Mouse (Mus musculus) stomach, embryonic 15.5 days (tissue): ENCODE results near the gene Grm7. TPM values are rescaled to one million over a fixed set of nuclear protein-coding genes. Genes with fewer than 3 reads are reported as not detected.

Experiments used
- ATAC-seq: fragments of 200-750 bp; cut with Nextera tagmentation; 2 replicates; pipeline ENCODE4 v1.8.0; 2017; ENCODE audit warnings: low read depth, moderate number of reproducible peaks, moderate TSS enrichment; ENCODE audit not compliant: insufficient read depth, low FRiP score
- H3K27ac ChIP-seq: fragments of 300-500 bp; sonication (generic); 2 replicates; pipeline ENCODE4 v1.5.1; 2015; ENCODE audit warnings: mild to moderate bottlenecking, inconsistent platforms
- H3K27me3 ChIP-seq: fragments of 300-500 bp; sonication (generic); replicated peaks from 2 replicates; pipeline ENCODE4 v1.6.1; 2015; ENCODE audit warnings: inconsistent platforms
- H3K36me3 ChIP-seq: fragments of 300-500 bp; sonication (generic); 2 replicates; pipeline ENCODE4 v1.6.1; 2015; ENCODE audit warnings: inconsistent platforms
- H3K4me1 ChIP-seq: fragments of 300-500 bp; sonication (generic); 2 replicates; pipeline ENCODE4 v1.6.1; 2015; ENCODE audit warnings: inconsistent platforms
- H3K4me2 ChIP-seq: fragments of 300-500 bp; sonication (generic); 2 replicates; pipeline ENCODE4 v1.6.1; 2015; ENCODE audit warnings: mild to moderate bottlenecking, inconsistent platforms
- H3K4me3 ChIP-seq: fragments of 300-500 bp; sonication (generic); replicated peaks from 2 replicates; pipeline ENCODE4 v1.5.1; 2015; ENCODE audit warnings: inconsistent platforms
- H3K9ac ChIP-seq: fragments of 300-500 bp; sonication (generic); 2 replicates; pipeline ENCODE4 v1.6.1; 2015; ENCODE audit warnings: inconsistent platforms
- H3K9me3 ChIP-seq: fragments of 300-500 bp; sonication (generic); 2 replicates; pipeline ENCODE4 v1.6.1; 2016; ENCODE audit warnings: inconsistent platforms
- WGBS: fragments of 180-500 bp; shearing (Covaris S2); methylation state at CpG from one replicate; pipeline ENCODE4 v1.1.7; 2015; 5-methylcytosine and 5-hydroxymethylcytosine counted together
- polyA plus RNA-seq: library from polyadenylated mRNA; unstranded; fragments of >200 nt; fragmentation: Nextera tagmentation; extraction: Ambion mirVana; gene quantifications from 2 replicates; pipeline ENCODE4 v1.2.1, GENCODE M21; 2015

Gene Grm7
- polyA plus RNA-seq, 1 experiment from 2014 or later, result 4.3 TPM

GRCm38 (mm10) chr6:110743981-110744670 lies 98.7 kb downstream of the Grm7 start:
- Histone ChIP-seq H3K9ac (no peak overlapping the region), H3K4me2 (no peak overlapping the region), H3K36me3 (no peaks in the 10 kb centered on the region), H3K27me3 (no peaks in the 10 kb centered on the region), H3K9me3 (no peaks in the 10 kb centered on the region), H3K4me1 (no peaks in the 10 kb centered on the region), H3K4me3 (no peak overlapping the region), H3K27ac (no peak overlapping the region)
- ATAC-seq, result no peak
- 29% methylated on average over 7 of the region's 7 CpGs for WGBS

DNA sequence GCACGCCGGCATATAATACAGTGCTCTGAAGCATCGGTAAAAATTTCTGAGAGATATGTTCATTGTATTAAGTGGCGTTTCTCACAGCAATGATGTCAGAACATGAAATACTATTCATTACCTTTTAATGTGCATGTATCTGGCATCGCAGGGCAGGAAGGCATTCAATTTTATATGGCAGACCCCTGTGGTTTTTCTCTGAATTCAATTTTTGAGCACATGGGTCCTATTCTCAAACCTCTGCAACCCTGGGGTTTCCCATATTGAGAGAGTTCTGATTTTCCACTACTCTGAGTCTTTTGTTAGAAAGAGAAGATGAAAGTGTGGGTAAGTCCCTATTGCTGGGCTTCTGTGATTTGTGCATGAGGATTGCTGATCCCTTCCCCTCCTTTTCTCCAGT lies 110.5 kb downstream of the Grm7 start:
- Histone ChIP-seq H3K27me3 (no peaks in the 10 kb centered on the region), H3K4me2 (no peak overlapping the region), H3K36me3 (no peaks in the 10 kb centered on the region), H3K9ac (no peak overlapping the region), H3K27ac (no peak overlapping the region), H3K4me1 (no peaks in the 10 kb centered on the region), H3K4me3 (no peak overlapping the region), H3K9me3 (no peaks in the 10 kb centered on the region)
- ATAC-seq, result no peak
- 92% methylated on average over 5 of the region's 5 CpGs for WGBS

GRCm38 (mm10) chr6:110769588-110769987 lies 124.2 kb downstream of the Grm7 start:
- Histone ChIP-seq H3K27ac (no peak overlapping the region), H3K4me3 (no peak overlapping the region), H3K4me2 (no peak overlapping the region), H3K9ac (no peak overlapping the region), H3K36me3 (no peaks in the 10 kb centered on the region), H3K9me3 (no peaks in the 10 kb centered on the region), H3K27me3 (no peaks in the 10 kb centered on the region), H3K4me1 (no peaks in the 10 kb centered on the region)
- no peak for ATAC-seq

GRCm38 (mm10) chr6:110772652-110773051 lies 127.3 kb downstream of the Grm7 start:
- Histone ChIP-seq H3K9ac (no peak overlapping the region), H3K9me3 (no peaks in the 10 kb centered on the region), H3K4me3 (no peak overlapping the region), H3K4me1 (no peaks in the 10 kb centered on the region), H3K36me3 (no peaks in the 10 kb centered on the region), H3K4me2 (no peak overlapping the region), H3K27ac (no peak overlapping the region), H3K27me3 (no peaks in the 10 kb centered on the region)
- ATAC-seq, result no peak
- WGBS, result 69% methylated on average over 1 of the region's 1 CpGs

- Histone ChIP-seq H3K36me3 (no peaks in the 10 kb centered on the region), H3K4me1 (no peaks in the 10 kb centered on the region), H3K4me3 (no peak overlapping the region), H3K27me3 (no peaks in the 10 kb centered on the region), H3K4me2 (no peak overlapping the region), H3K9ac (no peak overlapping the region), H3K27ac (no peak overlapping the region), H3K9me3 (no peaks in the 10 kb centered on the region)
- 88% methylated on average over 6 of the region's 6 CpGs for WGBS
- no peak for ATAC-seq
These were observed 130.7 kb downstream of the Grm7 start for GRCm38 (mm10) chr6:110776046-110776445.

DNA sequence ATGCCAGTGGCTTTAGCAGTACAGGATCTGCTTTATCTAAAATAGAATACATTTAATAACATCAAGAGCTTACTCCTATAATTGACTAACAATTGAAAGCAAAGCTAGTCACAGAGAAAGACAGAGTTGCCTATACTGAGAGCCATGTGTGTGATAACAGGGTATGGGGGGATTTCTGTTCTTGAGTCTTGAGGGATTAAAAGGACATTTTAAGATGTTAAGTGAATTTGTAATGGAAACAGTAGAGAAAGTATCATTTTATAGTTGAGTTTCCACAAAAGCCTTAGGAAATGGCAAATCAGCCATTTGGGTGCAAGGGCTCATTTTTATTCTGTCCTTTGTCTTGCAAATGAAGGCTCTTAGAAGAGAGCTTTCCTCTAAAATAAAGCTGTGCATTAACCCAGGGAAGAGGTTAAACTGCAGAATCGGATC lies 140.1 kb downstream of the Grm7 start:
- Histone ChIP-seq H3K4me2 (no peak overlapping the region), H3K4me1 (no peaks in the 10 kb centered on the region), H3K9ac (no peak overlapping the region), H3K27ac (no peak overlapping the region), H3K27me3 (no peaks in the 10 kb centered on the region), H3K9me3 (no peaks in the 10 kb centered on the region), H3K36me3 (no peaks in the 10 kb centered on the region), H3K4me3 (no peak overlapping the region)
- no peak for ATAC-seq
- WGBS, result 62% methylated on average over 1 of the region's 1 CpGs

GRCm38 (mm10) chr6:110792696-110793095 lies 147.3 kb downstream of the Grm7 start:
- Histone ChIP-seq H3K27me3 (no peaks in the 10 kb centered on the region), H3K36me3 (no peaks in the 10 kb centered on the region), H3K9me3 (no peaks in the 10 kb centered on the region), H3K4me3 (no peak overlapping the region), H3K4me2 (no peak overlapping the region), H3K9ac (no peak overlapping the region), H3K4me1 (no peaks in the 10 kb centered on the region), H3K27ac (no peak overlapping the region)
- WGBS, result 89% methylated on average over 2 of the region's 2 CpGs
- no peak for ATAC-seq

GRCm38 (mm10) chr6:110807481-110807880 lies 162.1 kb downstream of the Grm7 start:
- Histone ChIP-seq H3K36me3 (no peaks in the 10 kb centered on the region), H3K4me2 (no peak overlapping the region), H3K4me3 (no peak overlapping the region), H3K27me3 (no peaks in the 10 kb centered on the region), H3K27ac (no peak overlapping the region), H3K9me3 (no peaks in the 10 kb centered on the region), H3K4me1 (no peaks in the 10 kb centered on the region), H3K9ac (no peak overlapping the region)
- ATAC-seq, result no peak
- 72% methylated on average over 5 of the region's 5 CpGs for WGBS

- 65% methylated on average over 5 of the region's 5 CpGs for WGBS
- Histone ChIP-seq H3K4me1 (no peaks in the 10 kb centered on the region), H3K9me3 (no peaks in the 10 kb centered on the region), H3K4me3 (no peak overlapping the region), H3K36me3 (no peaks in the 10 kb centered on the region), H3K4me2 (no peak overlapping the region), H3K27me3 (no peaks in the 10 kb centered on the region), H3K27ac (no peak overlapping the region), H3K9ac (no peak overlapping the region)
- no peak for ATAC-seq
These were observed 166.8 kb downstream of the Grm7 start for GRCm38 (mm10) chr6:110812214-110812613.

DNA sequence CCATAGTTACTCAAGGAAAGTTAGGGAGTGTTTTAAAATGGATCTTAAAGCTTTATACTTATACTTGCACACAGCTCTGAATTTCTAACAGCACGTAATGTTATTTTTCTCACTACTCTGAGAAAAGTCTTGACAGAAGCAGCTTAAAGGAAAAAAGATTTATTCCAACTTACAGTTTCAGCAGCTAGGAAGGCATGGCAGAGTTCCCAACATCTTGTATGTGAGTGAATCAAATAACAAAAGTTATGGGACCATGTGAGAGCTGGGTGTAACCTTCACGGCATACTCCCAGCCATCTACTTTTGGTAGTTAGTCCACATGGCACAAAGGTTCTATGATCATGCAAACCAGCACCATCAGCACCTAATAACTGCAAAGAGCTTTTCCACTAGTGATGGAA lies 172.9 kb downstream of the Grm7 start:
- ATAC-seq, result no peak
- Histone ChIP-seq H3K27ac (no peak overlapping the region), H3K4me2 (no peak overlapping the region), H3K4me1 (no peaks in the 10 kb centered on the region), H3K9me3 (no peaks in the 10 kb centered on the region), H3K9ac (no peak overlapping the region), H3K36me3 (no peaks in the 10 kb centered on the region), H3K27me3 (no peaks in the 10 kb centered on the region), H3K4me3 (no peak overlapping the region)
- 60% methylated on average over 2 of the region's 2 CpGs for WGBS

GRCm38 (mm10) chr6:110868311-110868710 lies 222.9 kb downstream of the Grm7 start:
- no peaks in the 10 kb centered on the region for H3K4me1 ChIP-seq
- no peak overlapping the region for H3K9ac ChIP-seq
- H3K9me3 ChIP-seq, result no peaks in the 10 kb centered on the region
- ATAC-seq, result no peak
- H3K36me3 ChIP-seq, result no peaks in the 10 kb centered on the region
- H3K27me3 ChIP-seq, result no peaks in the 10 kb centered on the region
- no peak overlapping the region for H3K4me2 ChIP-seq
- H3K27ac ChIP-seq, result no peak overlapping the region
- H3K4me3 ChIP-seq, result no peak overlapping the region

DNA sequence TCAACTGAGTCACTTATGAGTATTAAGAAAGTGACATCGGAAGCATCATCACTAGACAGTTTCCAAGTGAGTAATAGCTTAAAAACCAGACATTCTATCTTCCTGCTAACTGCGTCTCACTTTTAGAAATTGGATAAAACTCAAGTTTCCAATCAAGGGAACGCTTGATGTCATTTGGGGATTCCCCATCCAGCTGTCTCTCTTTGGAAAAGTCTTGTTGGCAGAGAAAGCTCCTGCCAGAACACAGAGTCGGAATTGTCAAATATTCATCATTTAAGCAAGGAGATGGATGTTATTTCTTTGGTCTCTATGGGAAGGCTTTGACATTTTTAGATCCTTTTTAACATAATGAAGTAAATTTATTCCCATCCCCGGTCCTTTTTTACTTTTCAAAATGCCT lies 336.6 kb downstream of the Grm7 start:
- ATAC-seq, result no peak
- H3K9ac ChIP-seq, result no peak overlapping the region
- 67% methylated on average over 5 of the region's 5 CpGs for WGBS
- H3K27me3 ChIP-seq, result no peaks in the 10 kb centered on the region
- no peak overlapping the region for H3K27ac ChIP-seq
- no peaks in the 10 kb centered on the region for H3K9me3 ChIP-seq
- no peaks in the 10 kb centered on the region for H3K36me3 ChIP-seq
- H3K4me2 ChIP-seq, result no peak overlapping the region
- no peaks in the 10 kb centered on the region for H3K4me1 ChIP-seq
- H3K4me3 ChIP-seq, result no peak overlapping the region

GRCm38 (mm10) chr6:111039099-111039498 lies 393.7 kb downstream of the Grm7 start:
- Histone ChIP-seq H3K36me3 (no peaks in the 10 kb centered on the region), H3K27ac (no peak overlapping the region), H3K27me3 (no peaks in the 10 kb centered on the region), H3K9ac (no peak overlapping the region), H3K4me1 (no peaks in the 10 kb centered on the region), H3K4me3 (no peak overlapping the region), H3K9me3 (no peaks in the 10 kb centered on the region), H3K4me2 (no peak overlapping the region)
- ATAC-seq, result no peak
- 45% methylated on average over 2 of the region's 2 CpGs for WGBS
